Mouse (Mus musculus) WW6 (cell line): Measurements from ENCODE around the gene Klhdc10.

Experiments used
- DNase-seq: peaks from one replicate; pipeline ENCODE4 v3.0.0-alpha.2; 2013; ENCODE audit warnings: low read depth, low spot score

Gene Klhdc10

GRCm38 (mm10) chr6:30402091-30402491 is 423 bp downstream of the Klhdc10 start:
- no peak for DNase-seq

- DNase-seq, result no peak
Observed at GRCm38 (mm10) chr6:30403465-30403864, 1.8 kb downstream of the Klhdc10 start.

GRCm38 (mm10) chr6:30404671-30405070 is 3.0 kb downstream of the Klhdc10 start:
- DNase-seq, result no peak

- DNase-seq, result no peak
Observed at GRCm38 (mm10) chr6:30408276-30408675, 6.6 kb downstream of the Klhdc10 start.

GRCm38 (mm10) chr6:30409399-30410093 is 7.9 kb downstream of the Klhdc10 start:
- no peak for DNase-seq

- no peak for DNase-seq
Observed at GRCm38 (mm10) chr6:30411311-30411710, 9.6 kb downstream of the Klhdc10 start.

- no peak for DNase-seq
Observed at GRCm38 (mm10) chr6:30416126-30416525, 14.5 kb downstream of the Klhdc10 start.

GRCm38 (mm10) chr6:30416801-30417200 is 15.1 kb downstream of the Klhdc10 start:
- DNase-seq, result no peak

- DNase-seq, result no peak
Observed at GRCm38 (mm10) chr6:30432461-30433192, 31.0 kb downstream of the Klhdc10 start.

GRCm38 (mm10) chr6:30436476-30436875 is 34.8 kb downstream of the Klhdc10 start:
- DNase-seq, result no peak

GRCm38 (mm10) chr6:30437054-30437453 is 35.4 kb downstream of the Klhdc10 start:
- DNase-seq, result no peak

GRCm38 (mm10) chr6:30439576-30439975 is 37.9 kb downstream of the Klhdc10 start:
- no peak for DNase-seq

GRCm38 (mm10) chr6:30456991-30457390 is 55.3 kb downstream of the Klhdc10 start:
- no peak for DNase-seq

- DNase-seq, result no peak
Observed at GRCm38 (mm10) chr6:30458626-30459025, 57.0 kb downstream of the Klhdc10 start.

- no peak for DNase-seq
Observed at GRCm38 (mm10) chr6:30459056-30459747, 57.5 kb downstream of the Klhdc10 start.

- no peak for DNase-seq
Observed at GRCm38 (mm10) chr6:30459811-30460749, 58.4 kb downstream of the Klhdc10 start.

- peak; percentile 77 for DNase-seq
Observed at GRCm38 (mm10) chr6:30460750-30461446, 59.2 kb downstream of the Klhdc10 start.

GRCm38 (mm10) chr6:30461755-30462344 is 60.2 kb downstream of the Klhdc10 start:
- no peak for DNase-seq

- DNase-seq, result no peak
Observed at GRCm38 (mm10) chr6:30462822-30463221, 61.2 kb downstream of the Klhdc10 start.

- DNase-seq, result no peak
Observed at GRCm38 (mm10) chr6:30465586-30465985, 63.9 kb downstream of the Klhdc10 start.
